Mouse (Mus musculus) lung, adult 2 months (tissue): Measurements from ENCODE around the gene Asrgl1.

Source experiments
- CTCF ChIP-seq: fragments of 200-500 bp; IDR thresholded peaks from 2 replicates; pipeline ENCODE4 v1.5.1; 2011; ENCODE audit warnings: mild to moderate bottlenecking, low read length, control low read depth; ENCODE audit not compliant: insufficient read depth
- POLR2A ChIP-seq: fragments of 200-500 bp; IDR thresholded peaks from 2 replicates; pipeline ENCODE4 v1.6.1; 2011; ENCODE audit warnings: low read depth, mild to moderate bottlenecking, control low read depth, low read length, borderline replicate concordance; ENCODE audit errors: extremely low read depth

DNA sequence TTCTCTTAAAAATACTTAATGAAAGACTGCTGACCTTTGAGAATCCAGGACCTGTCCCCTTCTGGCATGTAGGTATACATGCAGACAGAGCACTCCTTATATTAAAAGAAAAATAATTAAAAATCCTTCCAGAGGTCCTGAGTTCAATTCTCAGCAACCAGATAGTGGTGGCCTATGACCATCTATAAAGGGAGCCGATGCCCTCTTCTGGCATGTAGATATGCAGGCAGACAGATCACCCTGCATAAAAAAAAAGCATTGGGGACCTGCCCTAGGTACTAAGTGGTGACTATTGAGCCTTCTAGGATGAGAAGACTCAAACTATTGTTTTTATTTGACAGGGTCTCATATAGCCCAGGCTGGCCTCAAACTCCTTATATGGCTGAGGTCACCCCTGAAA is 26.9 kb downstream of the Asrgl1 start:
- TF ChIP-seq POLR2A, result no peak
- TF ChIP-seq CTCF, result no peak
